In genomic region chr9:34957691-34958090, GRCm38 (mm10) we compare ENCODE assay signal across 15 mouse cellular contexts.
DNase-seq lines count a peak whose midpoint lies in the region; ATAC-seq and TF ChIP-seq lines count a peak whose summit lies in the region.
"Had no signal": no experiment of that assay in that cellular context is flagged by ENCODE, and none has a peak within 500 bp of the region (broad histone marks: within the 10 kb centered on the region; RNA-seq: fewer than 3 reads in every experiment).

No protein-coding gene starts in this region.

- DNase-seq in embryonic facial prominence, embryonic 14.5 days (ENCODE audit: low spot score) = peak; percentile 56
- DNase-seq in embryonic facial prominence, embryonic 10.5 days (ENCODE audit: low spot score) = no peak
- peak; percentile 25 to 47 for DNase-seq in layer of hippocampus, adult 8-10 months (ENCODE audit: low spot score in 2 of 2)
- no peak for DNase-seq in layer of hippocampus, postnatal 14 days (ENCODE audit: low spot score in 2 of 2)
- peak; percentile 26 to 43 for DNase-seq in left cerebral cortex, postnatal 10 days (ENCODE audit: extremely low spot score in 1 of 2, low spot score in 2 of 2)
- DNase-seq in midbrain, postnatal 0 days (ENCODE audit: low spot score) = no peak
- DNase-seq in midbrain, embryonic 10.5 days (ENCODE audit: low spot score) = no peak
- DNase-seq: adrenal gland, postnatal 14 days; lung, postnatal 10 days; spleen, adult 18-20 months; thymus, adult 18-20 months had no signal

- no peaks in the 10 kb centered on the region for H3K4me1 ChIP-seq in embryonic facial prominence, embryonic 14.5 days (ENCODE audit: control insufficient read depth, insufficient read depth, low read length)
- peaks cover 17% of the 10 kb centered on the region for H3K4me1 ChIP-seq in embryonic facial prominence, embryonic 10.5 days
- no peaks in the 10 kb centered on the region for H3K4me1 ChIP-seq in midbrain, postnatal 0 days (ENCODE audit: insufficient read depth, low read length)
- no peaks in the 10 kb centered on the region for H3K4me1 ChIP-seq in intestine, embryonic 16.5 days (ENCODE audit: control insufficient read depth, insufficient read depth, low read length)
- peaks cover 14% of the 10 kb centered on the region for H3K4me1 ChIP-seq in midbrain, embryonic 10.5 days

- no peak overlapping the region for H3K27ac ChIP-seq in embryonic facial prominence, embryonic 14.5 days (replicated peaks; ENCODE audit: low read depth, low read length)
- no peak overlapping the region for H3K27ac ChIP-seq in embryonic facial prominence, embryonic 10.5 days (replicated peaks)
- H3K27ac ChIP-seq in midbrain, postnatal 0 days (ENCODE audit: low read depth, low read length) = no peak overlapping the region
- no peak overlapping the region for H3K27ac ChIP-seq in intestine, embryonic 16.5 days (ENCODE audit: low read length)
- H3K27ac ChIP-seq in midbrain, embryonic 10.5 days (replicated peaks) = no peak overlapping the region
- H3K27ac ChIP-seq: neural tube, embryonic 15.5 days had no signal

- H3K36me3 ChIP-seq in embryonic facial prominence, embryonic 14.5 days (ENCODE audit: control insufficient read depth, insufficient read depth, low read length) = no peaks in the 10 kb centered on the region
- H3K36me3 ChIP-seq in embryonic facial prominence, embryonic 10.5 days (replicated peaks) = no peaks in the 10 kb centered on the region
- H3K36me3 ChIP-seq in midbrain, postnatal 0 days (ENCODE audit: insufficient read depth, low read length) = no peaks in the 10 kb centered on the region
- no peaks in the 10 kb centered on the region for H3K36me3 ChIP-seq in intestine, embryonic 16.5 days (ENCODE audit: control insufficient read depth, insufficient read depth, low read length)
- H3K36me3 ChIP-seq in midbrain, embryonic 10.5 days = no peaks in the 10 kb centered on the region
- H3K36me3 ChIP-seq: neural tube, embryonic 15.5 days had no signal

- no peak overlapping the region for H3K4me3 ChIP-seq in embryonic facial prominence, embryonic 14.5 days (ENCODE audit: low read depth, low read length)
- no peak overlapping the region for H3K4me3 ChIP-seq in embryonic facial prominence, embryonic 10.5 days
- H3K4me3 ChIP-seq in midbrain, postnatal 0 days (ENCODE audit: low read depth, low read length) = no peak overlapping the region
- no peak overlapping the region for H3K4me3 ChIP-seq in intestine, embryonic 16.5 days (ENCODE audit: low read length)
- H3K4me3 ChIP-seq in midbrain, embryonic 10.5 days = no peak overlapping the region
- H3K4me3 ChIP-seq: neural tube, embryonic 15.5 days had no signal

- no peak overlapping the region for H3K9ac ChIP-seq in embryonic facial prominence, embryonic 14.5 days (ENCODE audit: low read depth, low read length)
- no peak overlapping the region for H3K9ac ChIP-seq in midbrain, postnatal 0 days (replicated peaks; ENCODE audit: low read length, poor library complexity, severe bottlenecking)
- no peak overlapping the region for H3K9ac ChIP-seq in intestine, embryonic 16.5 days (ENCODE audit: low read depth, low read length)
- H3K9ac ChIP-seq: neural tube, embryonic 15.5 days had no signal

- TF ChIP-seq CTCF in midbrain, postnatal 0 days (IDR thresholded peaks at IDR 0.05) = no peak

- WGBS in embryonic facial prominence, embryonic 14.5 days = 63% methylated on average over 6 of the region's 6 CpGs
- 81% methylated on average over 6 of the region's 6 CpGs for WGBS in embryonic facial prominence, embryonic 10.5 days
- 66% methylated on average over 6 of the region's 6 CpGs for WGBS in midbrain, postnatal 0 days
- WGBS in intestine, embryonic 16.5 days = 76% methylated on average over 6 of the region's 6 CpGs
- WGBS in midbrain, embryonic 10.5 days = 84% methylated on average over 6 of the region's 6 CpGs

- no peaks in the 10 kb centered on the region for H3K27me3 ChIP-seq in embryonic facial prominence, embryonic 14.5 days (replicated peaks; ENCODE audit: control insufficient read depth, insufficient read depth, low read length)
- H3K27me3 ChIP-seq in embryonic facial prominence, embryonic 10.5 days (replicated peaks; ENCODE audit: low read depth, poor library complexity, severe bottlenecking) = peaks cover 9% of the 10 kb centered on the region
- no peaks in the 10 kb centered on the region for H3K27me3 ChIP-seq in midbrain, postnatal 0 days (ENCODE audit: insufficient read depth, low read length)
- 0 out of 2 replicates have a peak, but pooled peaks cover 4% of the 10 kb centered on the region for H3K27me3 ChIP-seq in intestine, embryonic 16.5 days (replicated peaks; ENCODE audit: control insufficient read depth, insufficient read depth, low read length)
- no peaks in the 10 kb centered on the region for H3K27me3 ChIP-seq in midbrain, embryonic 10.5 days (ENCODE audit: low read depth, poor library complexity, severe bottlenecking)

- intact Hi-C loops in left cerebral cortex, postnatal 10 days (cut with DNase I) = no loop called here

- H3K4me2 ChIP-seq in embryonic facial prominence, embryonic 14.5 days (ENCODE audit: low read depth, low read length) = no peak overlapping the region
- H3K4me2 ChIP-seq in midbrain, postnatal 0 days (ENCODE audit: low read depth, low read length, poor library complexity, severe bottlenecking) = no peak overlapping the region
- H3K4me2 ChIP-seq in intestine, embryonic 16.5 days (ENCODE audit: low read depth, low read length) = no peak overlapping the region
- H3K4me2 ChIP-seq: neural tube, embryonic 15.5 days had no signal

- no peaks in the 10 kb centered on the region for H3K9me3 ChIP-seq in embryonic facial prominence, embryonic 14.5 days (ENCODE audit: control insufficient read depth, low read length)
- no peaks in the 10 kb centered on the region for H3K9me3 ChIP-seq in embryonic facial prominence, embryonic 10.5 days
- H3K9me3 ChIP-seq in midbrain, postnatal 0 days (ENCODE audit: low read length) = no peaks in the 10 kb centered on the region
- H3K9me3 ChIP-seq in intestine, embryonic 16.5 days (ENCODE audit: control insufficient read depth, low read length) = no peaks in the 10 kb centered on the region
- H3K9me3 ChIP-seq in midbrain, embryonic 10.5 days (replicated peaks) = no peaks in the 10 kb centered on the region
- H3K9me3 ChIP-seq: neural tube, embryonic 15.5 days had no signal

- ATAC-seq in embryonic facial prominence, embryonic 14.5 days (ENCODE audit: low read depth) = no peak
- ATAC-seq in midbrain, postnatal 0 days (ENCODE audit: low FRiP score) = no peak
- no peak for ATAC-seq in intestine, embryonic 16.5 days
- ATAC-seq: CD4-positive, CD25-positive, alpha-beta regulatory T cell, adult 4 months; midbrain, embryonic 16.5 days had no signal

Comparison
In these comparisons a context has a peak if more than half of its experiments do, and no peak if none do; other contexts are left out.
1. DNase-seq: peak in embryonic facial prominence, embryonic 14.5 days (single experiment), layer of hippocampus, adult 8-10 months (2 of 2) and left cerebral cortex, postnatal 10 days (2 of 2); none in embryonic facial prominence, embryonic 10.5 days (single experiment), layer of hippocampus, postnatal 14 days (0 of 2), midbrain, postnatal 0 days (single experiment) and midbrain, embryonic 10.5 days (single experiment).